Mouse (Mus musculus) neural tube, embryonic 15.5 days (tissue): ENCODE measurements at regions not wholly inside any gene's neighbourhood (a gene's known extent, or its start where the extent isn't known, plus 50 kb on each side); places are given as distances from the start of the nearest gene placed in this dataset.

Experiments
- ATAC-seq: fragments of 200-750 bp; cut with Nextera tagmentation; 2 replicates; pipeline ENCODE4 v1.8.0; 2017; ENCODE audit warnings: mild to moderate bottlenecking, moderate TSS enrichment, moderate library complexity; ENCODE audit not compliant: low FRiP score
- H3K27ac ChIP-seq: fragments of 300-500 bp; sonication (generic); replicated peaks from 2 replicates; pipeline ENCODE4 v1.5.1; 2015; ENCODE audit warnings: mild to moderate bottlenecking, inconsistent platforms
- H3K27me3 ChIP-seq: fragments of 300-500 bp; sonication (generic); replicated peaks from 2 replicates; pipeline ENCODE4 v1.6.1; 2015; ENCODE audit warnings: inconsistent platforms
- H3K36me3 ChIP-seq: fragments of 300-500 bp; sonication (generic); 2 replicates; pipeline ENCODE4 v1.6.1; 2015; ENCODE audit warnings: inconsistent platforms
- H3K4me1 ChIP-seq: fragments of 300-500 bp; sonication (generic); 2 replicates; pipeline ENCODE4 v1.6.1; 2015; ENCODE audit warnings: inconsistent platforms
- H3K4me2 ChIP-seq: fragments of 300-500 bp; sonication (generic); 2 replicates; pipeline ENCODE4 v1.6.1; 2015; ENCODE audit warnings: inconsistent platforms, mild to moderate bottlenecking, moderate library complexity
- H3K4me3 ChIP-seq: fragments of 300-500 bp; sonication (generic); replicated peaks from 2 replicates; pipeline ENCODE4 v1.5.1; 2015; ENCODE audit warnings: mild to moderate bottlenecking, inconsistent platforms
- H3K9ac ChIP-seq: fragments of 300-500 bp; sonication (generic); replicated peaks from 2 replicates; pipeline ENCODE4 v1.6.1; 2015; ENCODE audit warnings: mild to moderate bottlenecking, inconsistent platforms
- H3K9me3 ChIP-seq: fragments of 300-500 bp; sonication (generic); replicated peaks from 2 replicates; pipeline ENCODE4 v1.6.1; 2016; ENCODE audit warnings: inconsistent platforms
- WGBS: fragments of 180-500 bp; shearing (Covaris S2); methylation state at CpG from one replicate; pipeline ENCODE4 v1.1.7; 2015; ENCODE audit warnings: mixed read lengths; 5-methylcytosine and 5-hydroxymethylcytosine counted together

DNA sequence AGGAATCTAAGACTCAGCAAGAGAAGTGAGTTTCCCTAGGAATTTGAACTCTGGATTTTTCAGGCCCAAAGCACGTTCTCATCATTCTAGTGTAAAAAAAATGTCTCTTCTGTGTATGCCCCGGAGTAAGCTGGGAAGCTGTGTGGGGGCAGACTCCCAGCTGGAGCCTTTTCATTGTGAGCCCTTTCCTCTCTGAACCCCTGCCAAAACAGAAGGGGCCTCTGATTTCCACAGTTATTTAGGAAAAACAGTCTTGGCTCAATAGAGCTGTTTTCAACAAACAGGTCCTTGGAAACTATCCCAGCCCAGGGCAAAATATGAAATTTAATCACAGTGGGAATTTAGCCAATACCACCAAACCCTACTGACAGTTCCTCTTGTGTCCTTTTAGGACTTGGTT, 70.2 kb upstream of the Srrm4 start:
- Histone ChIP-seq H3K4me1 (peaks cover 11% of the 10 kb centered on the region; the same call in 1 of the 2 replicates), H3K9me3 (no peaks in the 10 kb centered on the region), H3K9ac (no peak overlapping the region), H3K27me3 (no peaks in the 10 kb centered on the region), H3K36me3 (no peaks in the 10 kb centered on the region), H3K4me2 (no peak overlapping the region), H3K27ac (peak overlapping the region; percentile 33; the same call in 1 of the 2 replicates), H3K4me3 (no peak overlapping the region)
- no peak for ATAC-seq
- WGBS = 16% methylated on average over 2 of the region's 2 CpGs

DNA sequence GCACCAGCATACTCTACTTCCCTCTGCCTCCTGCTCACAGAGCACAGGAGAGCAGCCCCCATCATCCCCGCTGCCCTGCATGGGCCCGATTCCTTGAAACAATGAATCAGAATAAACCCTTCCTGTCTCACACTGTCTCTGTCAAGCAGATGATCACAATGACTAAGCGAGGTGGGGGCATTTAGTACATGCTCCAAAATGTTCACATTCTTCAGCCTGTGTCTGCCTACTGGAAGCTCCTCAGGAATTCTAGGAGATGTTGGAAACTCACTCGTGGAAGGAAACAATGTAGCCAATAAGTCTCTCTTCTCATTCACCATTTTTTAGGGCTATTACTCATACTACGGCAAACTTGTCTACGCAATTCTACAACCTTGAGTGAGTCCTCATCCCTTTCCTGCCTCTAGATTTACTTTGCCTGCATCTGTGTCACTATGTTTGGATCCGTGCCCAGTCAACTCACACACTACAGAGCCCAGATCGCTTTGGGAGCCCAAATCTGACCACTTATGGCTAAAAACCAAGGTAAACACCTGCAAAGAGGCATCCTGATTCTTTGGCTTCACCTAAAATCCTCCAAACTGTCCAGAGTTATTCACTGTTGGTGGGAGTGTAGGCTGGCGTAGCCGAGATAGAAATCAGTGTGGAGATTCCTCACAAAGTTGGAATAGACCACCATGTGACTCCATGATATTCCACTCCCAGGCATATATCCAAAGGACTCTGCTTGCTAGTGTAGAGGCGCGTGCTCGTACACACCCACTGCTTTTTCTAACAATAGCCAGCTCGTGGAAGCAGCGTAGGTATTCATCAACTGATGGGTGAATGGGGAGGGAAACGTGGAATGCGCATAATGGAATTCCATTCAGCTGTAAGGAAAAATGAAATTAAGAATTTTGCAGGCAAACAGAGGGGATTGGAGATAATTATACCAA, 63.1 kb upstream of the Srrm4 start:
- no peaks in the 10 kb centered on the region for H3K27me3 ChIP-seq
- ATAC-seq = no peak
- no peaks in the 10 kb centered on the region for H3K36me3 ChIP-seq
- H3K9ac ChIP-seq = no peak overlapping the region
- H3K4me3 ChIP-seq = no peak overlapping the region
- 85% methylated on average over 17 of the region's 17 CpGs for WGBS
- no peaks in the 10 kb centered on the region for H3K4me1 ChIP-seq
- no peak overlapping the region for H3K27ac ChIP-seq
- H3K4me2 ChIP-seq = no peak overlapping the region
- no peaks in the 10 kb centered on the region for H3K9me3 ChIP-seq
